Mouse (Mus musculus) left cerebral cortex, postnatal 36 days (tissue): ENCODE data around the gene Nusap1. TPM values are rescaled to one million over a fixed set of nuclear protein-coding genes. Genes with fewer than 3 reads are reported as not detected.

ENCODE experiments used
- total RNA-seq, 2 experiments: library from RNA; stranded (reverse); gene quantifications; 2 replicates each; pipeline ENCODE4 v1.2.3; 2021

Nusap1 gene
- total RNA-seq, 2 experiments from 2014 or later, result 0.39 to 0.62 TPM

Other genes starting within 250 kb of the Nusap1 start
- 10 to 100 TPM; 19.8 to 23.3 TPM for gene Ino80, start 140.6 kb upstream of the Nusap1 start, total RNA-seq
- under 1 TPM; 0.48 to 0.91 TPM for gene Exd1, start 70.7 kb upstream of the Nusap1 start, total RNA-seq
- gene Chp1, start 70.6 kb upstream of the Nusap1 start, total RNA-seq, result 100 to 1,000 TPM; 168 to 175 TPM
- 1 to 10 TPM; 1.6 to 1.7 TPM for gene Oip5, start 171 bp downstream of the Nusap1 start, total RNA-seq
- 10 to 100 TPM; 28.4 to 29.3 TPM for gene Ndufaf1, start 44.5 kb downstream of the Nusap1 start, total RNA-seq
- gene Rtf1, start 56.8 kb downstream of the Nusap1 start, total RNA-seq, result 10 to 100 TPM; 57.8 to 62.8 TPM
- gene Itpka, start 124.0 kb downstream of the Nusap1 start, total RNA-seq, result 100 to 1,000 TPM; 199 to 221 TPM
- 10 to 100 TPM; 18.8 to 23.4 TPM for gene Ltk, start 142.1 kb downstream of the Nusap1 start, total RNA-seq
- 10 to 100 TPM; 19.4 to 20.6 TPM for gene Rpap1, start 169.2 kb downstream of the Nusap1 start, total RNA-seq
- 100 to 1,000 TPM; 191 to 198 TPM for gene Tyro3, start 179.4 kb downstream of the Nusap1 start, total RNA-seq